Mouse (Mus musculus) adrenal gland, postnatal 10 days (tissue): Measurements from ENCODE around the gene Tspan15. TPM values are rescaled to one million over a fixed set of nuclear protein-coding genes. Genes with fewer than 3 reads are reported as not detected.

ENCODE experiments used
- microRNA-seq: library from miRNA; unstranded; fragments of <30 nt; microRNA quantifications from one replicate; pipeline ENCODE4 v1.2.0, GENCODE M21; 2021
- total RNA-seq, 2 experiments: library from RNA; stranded (reverse); gene quantifications; 2 replicates each; pipeline ENCODE4 v1.2.3; 2021

Gene Tspan15
- total RNA-seq, 2 experiments from 2014 or later: 16.4 to 23.6 TPM

Small RNAs within 50 kb of the gene (microRNA-seq; reads per million reads assigned to microRNA genes)
- 4.6 reads per million, percentile 3 among the genes with 10 or more reads in this experiment for gene Mir7662

Other genes with a start within 250 kb of the Tspan15 start
- not detected for gene Neurog3, start 98.2 kb downstream of the Tspan15 start, total RNA-seq
- gene Fam241b, start 87.3 kb downstream of the Tspan15 start, total RNA-seq: 1 to 10 TPM; 1.2 to 4.2 TPM
- 1 to 10 TPM; 9.0 to 9.5 TPM for gene Tacr2, start 21.2 kb upstream of the Tspan15 start, total RNA-seq
- 10 to 100 TPM; 27.3 to 38.4 TPM for gene Hk1, start 148.7 kb upstream of the Tspan15 start, total RNA-seq
- gene Hkdc1, start 191.2 kb upstream of the Tspan15 start, total RNA-seq: under 1 TPM in 1 of 2 experiments, not detected in 1; 0.30 TPM
- gene 4930507D05Rik, start 218.2 kb upstream of the Tspan15 start, total RNA-seq: under 1 TPM; 0.42 TPM
- 10 to 100 TPM; 34.5 to 41.8 TPM for gene Supv3l1, start 218.5 kb upstream of the Tspan15 start, total RNA-seq